Mouse (Mus musculus) cerebellum, postnatal 4 days (tissue): ENCODE measurements around the gene Gpx3.

Source experiments
- DNase-seq, 2 experiments: peaks; one replicate each; pipeline ENCODE4 v3.0.0; 2022; ENCODE audit warnings: low spot score in 2 of 2, mixed read lengths in 1 of 2

The Gpx3 gene

DNA sequence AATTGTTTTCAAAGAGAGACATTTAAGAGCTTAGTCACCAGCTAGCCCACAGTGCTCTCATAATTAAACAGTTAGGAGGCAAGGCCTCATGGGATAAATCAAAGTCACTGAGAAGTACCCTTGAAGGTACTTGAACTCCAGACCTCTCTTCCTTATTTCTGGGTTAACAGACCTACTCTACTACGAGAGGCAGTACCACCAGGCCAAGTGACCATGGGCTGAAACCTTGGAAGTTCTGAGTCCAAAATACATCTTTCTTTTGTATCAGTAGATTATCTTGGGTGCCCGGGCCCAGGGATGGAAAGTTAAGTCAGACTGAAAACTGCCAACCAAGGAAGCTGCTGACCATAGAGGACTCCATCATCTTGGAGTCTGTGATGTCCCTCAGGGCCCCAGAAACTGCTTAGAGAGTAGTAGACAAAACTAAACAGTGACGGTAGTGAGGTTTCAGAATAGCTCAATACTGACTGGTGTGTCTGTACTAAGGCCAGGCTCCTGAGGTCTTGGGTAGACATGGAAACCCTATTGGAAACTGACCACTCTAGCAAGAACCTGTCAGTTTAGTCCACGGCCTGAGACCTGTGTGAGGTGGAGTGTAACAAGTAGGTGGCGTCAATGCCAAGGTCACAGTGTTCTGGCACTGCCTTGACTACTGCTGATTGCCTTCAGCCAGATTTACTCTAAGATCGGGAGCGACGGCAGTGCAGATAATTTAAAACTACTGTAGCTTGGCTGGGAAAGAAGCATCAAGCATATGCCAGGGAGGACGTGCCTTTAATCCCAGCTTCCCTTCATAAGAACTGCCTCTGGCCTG, 10.5 kb downstream of the Gpx3 start:
- DNase-seq: no peak

GRCm38 (mm10) chr11:54913841-54914240, 11.6 kb downstream of the Gpx3 start:
- no peak for DNase-seq

GRCm38 (mm10) chr11:54917461-54917860, 15.2 kb downstream of the Gpx3 start:
- DNase-seq: no peak

DNA sequence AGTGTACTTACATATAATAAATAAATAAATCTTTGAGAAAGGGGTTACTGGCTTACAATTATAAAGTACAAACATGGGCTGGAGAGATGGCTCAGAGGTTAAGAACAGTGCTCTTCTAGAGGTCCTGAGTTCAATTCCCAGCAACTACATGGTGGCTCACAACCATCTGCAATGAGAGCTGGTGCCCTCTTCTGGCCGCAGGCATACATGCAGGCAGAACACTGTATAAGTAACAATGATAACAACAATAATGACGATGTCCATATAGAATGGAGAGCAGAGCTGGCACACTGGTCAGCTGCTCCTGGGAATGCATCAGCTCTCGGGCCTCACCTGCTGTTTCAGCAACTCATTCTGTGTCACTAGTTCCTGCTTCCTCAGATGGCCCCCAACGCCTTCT, 16.0 kb downstream of the Gpx3 start:
- DNase-seq: no peak

GRCm38 (mm10) chr11:54920127-54920972, 18.1 kb downstream of the Gpx3 start:
- DNase-seq: no peak

DNA sequence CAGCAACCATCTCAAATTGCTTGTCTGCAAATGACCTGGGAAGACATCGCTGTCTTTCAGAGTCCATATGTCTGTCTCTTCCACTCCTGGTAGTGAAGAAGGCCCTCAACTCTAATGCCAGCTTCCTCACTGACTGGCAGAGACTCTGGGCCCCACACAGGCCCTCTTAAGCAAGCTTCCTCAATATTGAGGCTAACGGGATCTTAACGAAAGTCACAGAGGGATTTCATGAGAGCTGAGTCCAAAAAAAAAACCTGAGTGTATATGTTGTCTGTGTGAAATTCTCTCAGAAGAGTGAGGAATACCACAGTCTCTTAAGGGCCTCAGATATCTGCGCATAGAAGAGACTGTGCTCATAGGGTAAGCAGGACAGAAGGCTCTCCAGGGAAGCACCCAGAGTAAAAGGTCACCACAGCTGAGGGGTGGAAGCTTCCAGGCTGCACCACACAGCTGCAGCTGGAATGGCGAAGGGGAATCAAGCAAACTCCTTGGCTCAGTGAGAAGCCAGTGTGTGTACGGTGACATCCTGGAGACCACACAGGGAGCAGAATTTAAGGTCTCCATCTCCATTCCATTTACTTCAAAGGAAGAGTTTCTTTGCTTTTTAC, 18.8 kb downstream of the Gpx3 start:
- DNase-seq: no peak

- no peak for DNase-seq
Observed at GRCm38 (mm10) chr11:54921798-54922197, 19.5 kb downstream of the Gpx3 start.

DNA sequence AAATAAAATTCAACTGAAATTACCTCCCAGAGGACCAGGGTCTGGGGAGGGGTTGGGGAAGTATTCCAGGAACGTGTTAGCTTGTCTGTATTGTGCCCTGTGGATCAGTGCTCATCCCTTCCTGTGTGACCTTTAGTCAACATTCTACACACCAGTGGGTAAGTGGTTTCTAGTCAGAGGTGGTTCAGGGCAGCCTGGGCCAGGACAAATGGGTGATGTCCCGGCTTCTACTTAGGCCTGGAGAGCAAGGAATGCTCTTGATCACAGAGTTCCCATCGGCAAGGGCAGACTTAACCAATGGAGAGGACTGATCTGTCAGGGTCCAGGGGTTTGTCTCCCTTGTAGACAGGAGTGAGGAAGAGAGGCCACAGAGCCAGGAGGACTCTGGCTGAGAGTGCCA, 20.2 kb downstream of the Gpx3 start:
- DNase-seq: no peak

GRCm38 (mm10) chr11:54924145-54924544, 21.9 kb downstream of the Gpx3 start:
- no peak for DNase-seq

DNA sequence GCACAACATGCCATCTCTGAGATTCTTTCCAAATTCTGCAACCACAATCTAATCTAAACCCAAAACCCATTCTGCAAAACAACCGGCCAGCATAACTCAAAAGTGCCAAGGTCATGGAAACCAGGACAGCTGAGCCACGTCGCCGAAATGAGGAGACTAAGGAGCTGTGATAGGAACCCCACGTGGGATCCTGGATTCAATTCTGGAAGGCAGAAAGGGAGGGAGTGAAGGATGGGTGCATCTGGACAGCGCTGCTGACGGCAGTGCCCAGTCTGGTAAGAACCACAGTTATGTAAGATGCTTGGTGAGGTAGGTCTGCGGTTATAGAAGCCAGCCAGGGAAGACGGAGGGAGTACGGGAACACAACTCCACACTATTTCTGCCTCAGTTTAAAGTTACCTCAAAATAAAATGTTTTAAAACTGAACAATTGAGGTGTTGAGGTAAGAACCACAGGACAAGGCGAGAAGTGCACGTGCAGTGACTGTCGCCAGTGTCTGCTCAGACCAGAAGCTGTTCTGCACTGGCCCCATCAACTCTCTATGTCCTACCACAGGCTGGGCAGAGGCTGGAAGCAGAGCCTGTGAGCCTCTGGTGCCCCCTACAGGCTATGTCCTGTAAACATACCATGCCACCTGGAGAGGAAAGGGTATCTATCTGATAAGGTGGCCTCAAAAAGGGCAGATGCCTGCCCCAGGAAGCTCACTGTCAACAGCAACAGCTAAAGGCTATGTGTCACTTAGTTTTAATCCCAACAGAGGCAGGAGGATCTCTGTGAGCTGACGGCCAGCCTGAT, 25.3 kb downstream of the Gpx3 start:
- peak; percentile 44 to 52 for DNase-seq

GRCm38 (mm10) chr11:54928219-54928618, 26.0 kb downstream of the Gpx3 start:
- DNase-seq: no peak

DNA sequence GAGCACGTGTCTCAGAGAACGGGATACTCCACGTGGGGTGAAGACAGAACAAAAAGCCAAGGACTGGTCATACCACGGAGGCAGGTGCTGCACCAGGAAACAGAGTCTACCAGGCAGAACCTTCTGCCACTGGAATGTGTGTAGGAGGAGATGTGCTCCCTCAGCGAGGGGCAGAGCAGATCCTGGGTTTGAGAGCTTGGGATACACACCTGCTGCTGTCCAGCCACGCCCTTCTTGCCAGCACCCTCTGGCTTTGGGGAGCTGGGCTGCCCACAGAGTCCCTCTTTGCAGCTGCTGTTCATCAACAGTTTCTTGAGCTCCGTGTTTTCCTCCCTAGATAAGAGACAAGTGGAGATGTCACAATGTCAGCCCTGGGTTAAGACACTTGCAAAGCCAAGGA, 26.6 kb downstream of the Gpx3 start:
- no peak for DNase-seq

GRCm38 (mm10) chr11:54929290-54929689, 27.0 kb downstream of the Gpx3 start:
- DNase-seq: no peak

GRCm38 (mm10) chr11:54929744-54930143, 27.5 kb downstream of the Gpx3 start:
- DNase-seq: no peak

DNA sequence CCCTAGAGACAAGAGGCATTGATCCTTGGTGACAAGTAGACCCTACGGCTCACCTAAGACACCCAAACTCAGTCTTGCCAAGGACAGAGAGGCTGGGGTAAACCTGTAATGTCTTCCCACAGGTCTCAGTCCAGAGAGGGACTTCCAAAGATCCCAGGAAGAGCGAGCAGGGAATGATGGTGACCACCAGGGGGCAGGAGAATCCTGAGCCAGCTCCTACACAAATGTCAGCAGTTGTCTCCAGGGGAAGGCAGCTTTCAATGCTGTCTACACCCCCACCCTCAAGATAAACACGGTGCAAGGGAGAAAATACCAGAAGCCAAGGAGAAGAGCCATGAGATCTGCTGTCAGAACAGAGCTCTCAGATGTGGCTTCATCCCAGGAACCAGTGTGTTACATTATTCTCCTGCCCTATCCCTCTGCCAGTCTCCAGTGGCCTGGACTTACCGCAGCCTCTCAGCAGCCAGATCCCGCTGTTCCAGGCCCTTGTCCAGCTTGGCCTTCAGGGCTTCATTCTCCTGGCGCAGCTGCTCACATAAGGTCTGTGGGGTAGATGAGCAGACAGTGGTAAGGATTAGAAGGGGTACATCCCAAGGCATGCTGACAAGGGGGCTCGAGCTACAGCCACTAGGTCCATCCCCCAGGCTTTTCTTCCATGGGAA, 28.2 kb downstream of the Gpx3 start:
- peak in 1 of 2 experiments; percentile 63 for DNase-seq

DNA sequence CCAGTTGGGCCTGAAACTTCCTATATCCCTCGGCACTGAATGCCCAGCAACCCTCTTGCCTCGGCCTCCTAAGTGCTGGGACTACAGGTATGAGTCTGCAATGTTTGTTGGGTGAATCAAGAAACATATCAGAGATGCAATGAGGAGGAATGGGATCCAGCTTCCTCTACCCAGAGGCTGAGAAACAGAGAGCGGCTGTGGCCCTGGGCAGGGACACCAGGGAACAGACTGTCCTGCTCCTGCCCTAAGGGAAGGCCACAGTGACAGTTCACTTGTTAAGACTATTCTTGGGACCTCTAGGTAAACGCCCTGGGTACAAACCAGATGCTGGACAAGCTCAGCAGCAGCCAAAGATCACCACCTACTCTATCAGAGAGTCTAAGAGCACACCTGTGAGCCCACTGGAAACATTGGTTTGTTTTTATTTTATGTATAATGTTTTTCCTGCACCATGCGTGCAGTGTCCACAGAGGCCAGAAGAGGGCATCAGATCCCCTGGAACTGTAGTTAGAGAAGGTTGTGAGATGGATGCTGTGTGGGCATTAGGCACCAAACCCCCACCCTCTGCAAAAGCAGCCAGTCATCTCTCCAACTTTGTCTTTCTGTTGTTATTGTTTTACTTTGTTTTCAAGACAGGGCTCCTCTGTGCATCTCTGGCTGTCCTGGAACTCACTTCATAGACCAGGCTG, 29.3 kb downstream of the Gpx3 start:
- DNase-seq: peak in 1 of 2 experiments; percentile 55

DNA sequence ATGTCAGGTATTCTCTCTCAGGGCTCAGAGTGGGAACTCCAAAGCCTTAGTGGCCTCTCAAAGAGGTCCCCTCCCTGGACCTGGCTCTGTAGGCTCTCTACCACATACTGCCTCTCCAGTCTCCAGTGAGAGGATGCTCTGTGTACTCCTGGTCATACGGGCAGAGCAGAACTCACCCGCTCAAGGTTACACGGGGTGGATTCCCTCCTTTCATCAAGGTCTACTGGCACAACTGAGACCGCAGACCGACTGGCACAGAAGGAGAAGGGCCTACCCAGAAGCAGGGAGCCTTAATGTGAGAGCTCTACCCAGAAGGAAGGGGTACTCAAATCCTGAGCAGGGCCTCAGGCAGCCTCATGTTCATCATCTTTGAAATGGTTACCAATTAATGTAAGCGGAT, 30.3 kb downstream of the Gpx3 start:
- DNase-seq: no peak

GRCm38 (mm10) chr11:54934198-54934597, 31.9 kb downstream of the Gpx3 start:
- DNase-seq: no peak

DNA sequence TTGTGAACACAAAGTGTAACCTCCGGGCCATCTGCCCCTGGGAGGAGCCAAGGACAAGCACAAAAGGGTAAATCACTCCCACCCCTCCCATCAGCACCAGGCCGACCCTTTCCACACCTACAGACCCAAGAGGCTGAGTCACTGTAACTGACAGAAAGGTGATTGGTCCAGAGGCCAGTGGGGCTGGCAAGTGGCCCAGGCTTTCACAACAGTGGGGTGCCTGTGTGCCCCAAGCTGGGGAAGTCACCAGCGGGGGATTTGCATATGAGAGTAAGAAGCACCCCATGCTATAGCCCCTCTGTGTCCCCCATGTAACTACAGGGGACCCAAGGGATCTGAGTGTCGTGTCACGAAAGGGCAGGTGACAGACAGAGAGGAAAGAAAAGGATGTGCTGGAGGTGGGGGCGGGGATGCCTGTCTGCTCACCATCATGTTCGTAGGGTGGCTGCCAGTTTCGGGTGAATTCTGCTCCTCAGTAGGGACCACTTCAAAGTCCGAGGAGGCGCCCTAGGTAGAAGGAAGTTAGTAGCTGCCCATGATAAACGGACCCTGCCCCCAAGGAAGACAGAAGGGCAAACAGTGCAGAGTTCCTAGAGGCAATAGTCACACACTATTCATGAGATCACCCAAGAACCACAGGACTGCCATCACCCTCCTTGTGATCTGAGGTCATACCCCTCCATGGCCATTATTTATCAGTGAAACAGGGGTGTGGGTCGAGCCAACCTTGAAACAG, 34.0 kb downstream of the Gpx3 start:
- DNase-seq: no peak

GRCm38 (mm10) chr11:54936771-54937140, 34.5 kb downstream of the Gpx3 start:
- no peak for DNase-seq
